Mouse (Mus musculus) C2C12 (cell line): Measurements from ENCODE around the gene Dek.

Experiments used
- CTCF ChIP-seq: IDR thresholded peaks from one replicate; pipeline ENCODE4 v1.5.1; 2011; ENCODE audit not compliant: control insufficient read depth, insufficient read depth, insufficient read length
- FOSL1 ChIP-seq: IDR thresholded peaks from one replicate; pipeline ENCODE4 v1.8.0; 2011; ENCODE audit warnings: mild to moderate bottlenecking, low read length; ENCODE audit not compliant: poor library complexity, insufficient read depth, severe bottlenecking
- MAX ChIP-seq: IDR thresholded peaks from one replicate; pipeline ENCODE4 v1.6.1; 2011; ENCODE audit warnings: mild to moderate bottlenecking, control low read depth
- MYOD1 ChIP-seq: IDR thresholded peaks from one replicate; pipeline ENCODE4 v1.6.1; 2011; ENCODE audit warnings: low read depth; ENCODE audit not compliant: control insufficient read depth, insufficient read length

- TF ChIP-seq CTCF (no peak), MYOD1 (no peak), MAX (no peak), FOSL1 (no peak)
These were observed 12.2 kb downstream of the Dek start for GRCm38 (mm10) chr13:47093791-47094190.
